Mouse (Mus musculus) erythroblast, embryonic 14.5 days (primary cell): ENCODE results near the gene Pcgf6.

ENCODE experiments used
- GATA1 ChIP-seq: IDR thresholded peaks from 2 replicates; pipeline ENCODE4 v1.6.1; 2012; ENCODE audit warnings: low read length, inconsistent platforms, mixed read lengths
- TAL1 ChIP-seq: IDR thresholded peaks from 3 replicates; pipeline ENCODE4 v1.6.1; 2012; ENCODE audit warnings: low read length, inconsistent platforms, mixed read lengths

- TF ChIP-seq TAL1 (no peak), GATA1 (no peak)
Measured at GRCm38 (mm10) chr19:46984726-46985622, 65.7 kb downstream of the Pcgf6 start.
